Mouse (Mus musculus) kidney, adult 2 months (tissue): ENCODE measurements around the gene Ncmap. TPM values are rescaled to one million over a fixed set of nuclear protein-coding genes. Genes with fewer than 3 reads are reported as not detected.

Source experiments
- DNase-seq: peaks from one replicate; pipeline ENCODE4 v3.0.0; 2021
- H3K27ac ChIP-seq: fragments of 200-500 bp; 2 replicates; pipeline ENCODE4 v1.5.1; 2012; ENCODE audit warnings: low read depth, low read length, control low read depth, inconsistent platforms; ENCODE audit not compliant: insufficient read depth
- H3K27me3 ChIP-seq: fragments of 200-500 bp; replicated peaks from 2 replicates; pipeline ENCODE4 v1.6.1; 2012; ENCODE audit warnings: mild to moderate bottlenecking, moderate library complexity, low read length, inconsistent platforms; ENCODE audit not compliant: control insufficient read depth, insufficient read depth
- H3K36me3 ChIP-seq: fragments of 200-500 bp; 2 replicates; pipeline ENCODE4 v1.6.1; 2012; ENCODE audit warnings: mild to moderate bottlenecking, moderate library complexity, low read length, inconsistent platforms; ENCODE audit not compliant: control insufficient read depth, insufficient read depth
- H3K4me1 ChIP-seq: fragments of 200-500 bp; 2 replicates; pipeline ENCODE4 v1.6.1; 2011; ENCODE audit warnings: low read length; ENCODE audit not compliant: control insufficient read depth, insufficient read depth
- H3K4me3 ChIP-seq: fragments of 200-500 bp; 2 replicates; pipeline ENCODE4 v1.5.1; 2011; ENCODE audit warnings: mild to moderate bottlenecking, low read depth, low read length, control low read depth; ENCODE audit not compliant: insufficient read depth
- CTCF ChIP-seq: fragments of 200-500 bp; conservative IDR thresholded peaks from 2 replicates; pipeline ENCODE4 v1.5.1; 2011; ENCODE audit warnings: low read depth, mild to moderate bottlenecking, control low read depth, low read length, moderate library complexity, mixed read lengths; ENCODE audit not compliant: insufficient read depth, insufficient read length
- POLR2A ChIP-seq: fragments of 200-500 bp; IDR thresholded peaks from one replicate; pipeline ENCODE4 v1.6.1; 2011; ENCODE audit warnings: low read depth, low read length, control low read depth
- WGBS: fragments of 180-500 bp; shearing (Covaris S2); methylation state at CpG from one replicate; pipeline ENCODE4 v1.1.7; 2018; 5-methylcytosine and 5-hydroxymethylcytosine counted together
- polyA plus RNA-seq: library from polyadenylated mRNA; depleted of rRNA; stranded (reverse); fragments of >200 nt; gene quantifications from 2 replicates; pipeline ENCODE4 v1.2.3, GENCODE M21; 2012

Gene Ncmap
- polyA plus RNA-seq, 1 experiment, result 0.88 TPM

- Histone ChIP-seq H3K27me3 (no peaks in the 10 kb centered on the region), H3K4me3 (no peak overlapping the region), H3K27ac (no peak overlapping the region), H3K36me3 (no peaks in the 10 kb centered on the region), H3K4me1 (no peaks in the 10 kb centered on the region)
- WGBS, result 66% methylated on average over 6 of the region's 6 CpGs
- DNase-seq, result no peak
- TF ChIP-seq CTCF (no peak), POLR2A (no peak)
Measured at GRCm38 (mm10) chr4:135391014-135391413, 7.0 kb downstream of the Ncmap start.

- DNase-seq, result peak; percentile 39
- 29% methylated on average over 10 of the region's 10 CpGs for WGBS
- TF ChIP-seq POLR2A, result no peak
- no peak for TF ChIP-seq CTCF
- Histone ChIP-seq H3K4me1 (no peaks in the 10 kb centered on the region), H3K27ac (no peak overlapping the region), H3K27me3 (no peaks in the 10 kb centered on the region), H3K36me3 (no peaks in the 10 kb centered on the region), H3K4me3 (no peak overlapping the region)
Measured at GRCm38 (mm10) chr4:135385614-135386013, 12.4 kb downstream of the Ncmap start.

- TF ChIP-seq CTCF (peak; percentile 99), POLR2A (no peak)
- no peaks in the 10 kb centered on the region for H3K36me3 ChIP-seq
- H3K4me3 ChIP-seq, result no peak overlapping the region
- no peaks in the 10 kb centered on the region for H3K4me1 ChIP-seq
- H3K27ac ChIP-seq, result no peak overlapping the region
- peak; percentile 65 for DNase-seq
- no peaks in the 10 kb centered on the region for H3K27me3 ChIP-seq
- 3% methylated on average over 14 of the region's 14 CpGs for whole genome bisulfite sequencing
Measured at GRCm38 (mm10) chr4:135382316-135382715, 15.7 kb downstream of the Ncmap start.

GRCm38 (mm10) chr4:135381355-135381754 is 16.7 kb downstream of the Ncmap start:
- Histone ChIP-seq H3K27me3 (no peaks in the 10 kb centered on the region), H3K4me1 (no peaks in the 10 kb centered on the region), H3K36me3 (no peaks in the 10 kb centered on the region), H3K27ac (no peak overlapping the region), H3K4me3 (no peak overlapping the region)
- 71% methylated on average over 8 of the region's 8 CpGs for WGBS
- no peak for DNase-seq
- no peak for TF ChIP-seq POLR2A
- no peak for TF ChIP-seq CTCF

GRCm38 (mm10) chr4:135377241-135377640 is 20.8 kb downstream of the Ncmap start:
- H3K36me3 ChIP-seq, result no peaks in the 10 kb centered on the region

GRCm38 (mm10) chr4:135375444-135375843 is 22.6 kb downstream of the Ncmap start:
- Histone ChIP-seq H3K27me3 (no peaks in the 10 kb centered on the region), H3K4me3 (no peak overlapping the region), H3K27ac (no peak overlapping the region), H3K36me3 (no peaks in the 10 kb centered on the region), H3K4me1 (no peaks in the 10 kb centered on the region)
- TF ChIP-seq CTCF, result peak; percentile 53
- no peak for TF ChIP-seq POLR2A
- DNase-seq, result no peak
- 66% methylated on average over 3 of the region's 3 CpGs for WGBS

More at GRCm38 (mm10) chr4:135377241-135377640, 20.8 kb downstream of the Ncmap start:
- TF ChIP-seq CTCF (no peak), POLR2A (no peak)
- Histone ChIP-seq H3K4me1 (no peaks in the 10 kb centered on the region), H3K4me3 (no peak overlapping the region), H3K27me3 (no peaks in the 10 kb centered on the region), H3K27ac (no peak overlapping the region)
- peak; percentile 45 for DNase-seq
- WGBS, result 71% methylated on average over 11 of the region's 11 CpGs

- no peaks in the 10 kb centered on the region for H3K36me3 ChIP-seq
- no peak overlapping the region for H3K27ac ChIP-seq
- WGBS, result 87% methylated on average over 5 of the region's 5 CpGs
- H3K4me3 ChIP-seq, result no peak overlapping the region
- DNase-seq, result no peak
- H3K27me3 ChIP-seq, result no peaks in the 10 kb centered on the region
- TF ChIP-seq POLR2A (no peak), CTCF (peak; percentile 24; the same call in 1 of the 2 replicates)
- no peaks in the 10 kb centered on the region for H3K4me1 ChIP-seq
Measured at GRCm38 (mm10) chr4:135373299-135373698, 24.7 kb downstream of the Ncmap start.
